Mouse (Mus musculus): ENCODE measurements around the gene Tmem39a. TPM values are rescaled to one million over a fixed set of nuclear protein-coding genes. Genes with fewer than 3 reads are reported as not detected.

The Tmem39a gene
- polyA plus RNA-seq, 2 experiments, result 27.8 to 29.3 TPM

DNA sequence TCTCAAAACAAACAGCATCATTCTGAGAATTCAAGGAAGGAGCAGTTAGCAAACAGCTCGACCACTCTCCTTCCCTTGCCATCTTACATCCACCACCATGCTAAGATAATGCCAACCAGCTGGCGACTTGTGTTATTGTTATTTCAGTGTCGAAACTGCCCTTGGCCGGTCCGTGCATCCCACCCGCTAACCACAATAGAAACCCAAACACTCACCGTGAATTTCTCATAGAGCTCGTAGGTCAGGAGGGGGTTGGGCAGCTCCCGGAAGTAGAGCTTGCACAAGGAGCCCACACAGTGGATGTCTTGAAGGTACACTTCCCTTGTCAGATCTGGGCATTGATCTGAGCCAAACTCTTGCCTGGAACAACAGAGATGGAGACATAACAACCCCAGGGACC lies 78.2 kb downstream of the Tmem39a start:
- TF ChIP-seq CTCF (IDR thresholded peaks at IDR 0.05; ENCODE audit: low read depth), result no peak
- no peak for TF ChIP-seq EP300 (IDR thresholded peaks at IDR 0.05; ENCODE audit: low read depth)
- no peak overlapping the region for H3K4me2 ChIP-seq (ENCODE audit: low read depth)
- 18% methylated on average over 9 of the region's 9 CpGs for WGBS (ENCODE audit: insufficient replicate concordance)

DNA sequence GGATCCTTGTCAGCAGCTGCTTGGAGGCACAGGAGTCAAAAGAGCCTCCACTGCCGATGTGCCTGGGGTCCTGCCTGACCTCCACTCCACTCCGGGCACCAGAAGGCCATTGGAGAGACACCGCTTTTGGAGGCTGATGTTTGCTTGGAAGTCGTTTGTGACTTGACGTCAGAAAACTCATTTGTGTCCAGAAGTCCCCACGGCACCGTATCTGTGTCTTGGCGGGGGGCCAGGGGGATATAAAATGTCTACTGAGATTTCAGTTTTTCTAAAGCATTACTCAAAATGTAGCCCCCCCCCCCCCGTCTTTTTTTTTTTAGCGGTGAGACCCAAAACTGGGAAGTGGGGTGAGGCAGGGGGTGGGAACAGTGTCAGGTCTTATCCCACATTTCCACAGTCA lies 78.6 kb downstream of the Tmem39a start:
- Histone ChIP-seq H3K27me3 (ENCODE audit: control insufficient read depth, insufficient read depth, low read length) (no peaks in the 10 kb centered on the region), H3K27ac (no peak overlapping the region), H3K9ac (replicated peaks) (no peak overlapping the region), H3K9me3 (ENCODE audit: control insufficient read depth, low read length) (no peaks in the 10 kb centered on the region), H3K4me2 (ENCODE audit: low read depth) (no peak overlapping the region), H3K36me3 (replicated peaks; ENCODE audit: control insufficient read depth, insufficient read depth, low read depth) (no peaks in the 10 kb centered on the region), H3K4me3 (ENCODE audit: insufficient read depth in 1 of 2, low read depth in 2 of 2, low read length in 2 of 2) (no peak overlapping the region), H3K4me1 (replicated peaks; ENCODE audit: control insufficient read depth in 2 of 2, insufficient read depth in 2 of 2, low read length in 1 of 2) (no peaks in the 10 kb centered on the region)
- no peak for ATAC-seq (ENCODE audit: insufficient read depth)
- DNase-seq (ENCODE audit: low read depth in 3 of 3, low spot score in 3 of 3), result no peak
- no peak for TF ChIP-seq EP300 (IDR thresholded peaks at IDR 0.05; ENCODE audit: low read depth)
- no peak for TF ChIP-seq CTCF (IDR thresholded peaks at IDR 0.05; ENCODE audit: low read depth)
- 62% methylated on average over 10 of the region's 10 CpGs for WGBS (ENCODE audit: insufficient replicate concordance)

More for the DNA sequence above, 78.2 kb downstream of the Tmem39a start:
- H3K4me1 ChIP-seq (replicated peaks; ENCODE audit: control insufficient read depth in 2 of 2, insufficient read depth in 2 of 2, low read length in 1 of 2), result no peaks in the 10 kb centered on the region
- no peaks in the 10 kb centered on the region for H3K36me3 ChIP-seq (replicated peaks; ENCODE audit: control insufficient read depth, insufficient read depth, low read depth)
- H3K27me3 ChIP-seq (ENCODE audit: control insufficient read depth, insufficient read depth, low read length), result no peaks in the 10 kb centered on the region
- ATAC-seq (ENCODE audit: insufficient read depth), result no peak
- H3K4me3 ChIP-seq (ENCODE audit: insufficient read depth in 1 of 2, low read depth in 2 of 2, low read length in 2 of 2), result no peak overlapping the region
- no peak overlapping the region for H3K9ac ChIP-seq (replicated peaks)
- DNase-seq (ENCODE audit: low read depth in 3 of 3, low spot score in 3 of 3), result no peak
- H3K27ac ChIP-seq, result no peak overlapping the region
- H3K9me3 ChIP-seq (ENCODE audit: control insufficient read depth, low read length), result no peaks in the 10 kb centered on the region

Other genes with a start within 250 kb of the Tmem39a start
- 0.01 TPM in 1 of 2 replicates, not detected in the other for gene Maats1, start 216.6 kb upstream of the Tmem39a start, polyA plus RNA-seq (2012; rRNA removed)
- not detected in 2 replicates for gene Maats1, start 216.6 kb upstream of the Tmem39a start, polyA plus RNA-seq (2014; fragmentation: Nextera tagmentation; extraction: Ambion mirVana)
- gene Cox17, start 211.7 kb upstream of the Tmem39a start, polyA plus RNA-seq (2012; rRNA removed), result 124 and 227 TPM in 2 replicates
- gene Cox17, start 211.7 kb upstream of the Tmem39a start, polyA plus RNA-seq (2014; fragmentation: Nextera tagmentation; extraction: Ambion mirVana), result 351 and 369 TPM in 2 replicates
- gene Gm21987, start 211.7 kb upstream of the Tmem39a start, polyA plus RNA-seq (2012; rRNA removed), result not detected in 2 replicates
- gene Gm21987, start 211.7 kb upstream of the Tmem39a start, polyA plus RNA-seq (2014; fragmentation: Nextera tagmentation; extraction: Ambion mirVana), result not detected in 2 replicates
- 23.2 and 28.6 TPM in 2 replicates for gene Popdc2, start 196.5 kb upstream of the Tmem39a start, polyA plus RNA-seq (2012; rRNA removed)
- 23.4 and 24.5 TPM in 2 replicates for gene Popdc2, start 196.5 kb upstream of the Tmem39a start, polyA plus RNA-seq (2014; fragmentation: Nextera tagmentation; extraction: Ambion mirVana)
- gene Pla1a, start 125.6 kb upstream of the Tmem39a start, polyA plus RNA-seq (2012; rRNA removed), result 13.8 and 15.0 TPM in 2 replicates
- 15.5 and 18.9 TPM in 2 replicates for gene Pla1a, start 125.6 kb upstream of the Tmem39a start, polyA plus RNA-seq (2014; fragmentation: Nextera tagmentation; extraction: Ambion mirVana)
- 12.4 and 15.2 TPM in 2 replicates for gene Adprh, start 106.0 kb upstream of the Tmem39a start, polyA plus RNA-seq (2012; rRNA removed)
- 23.7 and 29.9 TPM in 2 replicates for gene Adprh, start 106.0 kb upstream of the Tmem39a start, polyA plus RNA-seq (2014; fragmentation: Nextera tagmentation; extraction: Ambion mirVana)
- 0.12 and 0.35 TPM in 2 replicates for gene Cd80, start 103.1 kb upstream of the Tmem39a start, polyA plus RNA-seq (2012; rRNA removed)
- gene Cd80, start 103.1 kb upstream of the Tmem39a start, polyA plus RNA-seq (2014; fragmentation: Nextera tagmentation; extraction: Ambion mirVana), result 0.15 and 0.18 TPM in 2 replicates
- gene Timmdc1, start 36.0 kb upstream of the Tmem39a start, polyA plus RNA-seq (2012; rRNA removed), result 4.1 and 5.6 TPM in 2 replicates
- gene Timmdc1, start 36.0 kb upstream of the Tmem39a start, polyA plus RNA-seq (2014; fragmentation: Nextera tagmentation; extraction: Ambion mirVana), result 7.2 and 9.4 TPM in 2 replicates
- gene Poglut1, start 8.4 kb upstream of the Tmem39a start, polyA plus RNA-seq (2012; rRNA removed), result 5.9 TPM in 2 replicates
- gene Poglut1, start 8.4 kb upstream of the Tmem39a start, polyA plus RNA-seq (2014; fragmentation: Nextera tagmentation; extraction: Ambion mirVana), result 6.1 and 7.2 TPM in 2 replicates
- gene Arhgap31, start 154.6 kb downstream of the Tmem39a start, polyA plus RNA-seq (2012; rRNA removed), result 0.69 and 0.88 TPM in 2 replicates
- gene Arhgap31, start 154.6 kb downstream of the Tmem39a start, polyA plus RNA-seq (2014; fragmentation: Nextera tagmentation; extraction: Ambion mirVana), result 1.1 and 1.4 TPM in 2 replicates
- gene B4galt4, start 183.6 kb downstream of the Tmem39a start, polyA plus RNA-seq (2012; rRNA removed), result 1.2 and 1.3 TPM in 2 replicates
- 2.3 and 2.8 TPM in 2 replicates for gene B4galt4, start 183.6 kb downstream of the Tmem39a start, polyA plus RNA-seq (2014; fragmentation: Nextera tagmentation; extraction: Ambion mirVana)
- 0.73 and 1.1 TPM in 2 replicates for gene Upk1b, start 241.6 kb downstream of the Tmem39a start, polyA plus RNA-seq (2012; rRNA removed)
- gene Upk1b, start 241.6 kb downstream of the Tmem39a start, polyA plus RNA-seq (2014; fragmentation: Nextera tagmentation; extraction: Ambion mirVana), result 2.0 and 2.4 TPM in 2 replicates